Mouse (Mus musculus): ENCODE results near the gene Lst1. TPM values are rescaled to one million over a fixed set of nuclear protein-coding genes. Genes with fewer than 3 reads are reported as not detected.
A peak's percentile ranks its signal among the peaks of the same experiment; 100 is the strongest.

Gene Lst1
- total and polyA plus RNA-seq, 2 experiments from 2014 or later: 7.8 to 26.7 TPM

GRCm38 (mm10) chr17:35186681-35187080 lies 1.6 kb downstream of the Lst1 start:
- peak; percentile 44 for DNase-seq (ENCODE audit: low spot score)
- no peaks in the 10 kb centered on the region for H3K36me3 ChIP-seq (ENCODE audit: insufficient read depth, low read length)
- peak overlapping the region; percentile 75 for H3K27ac ChIP-seq (ENCODE audit: low read depth, low read length)
- no peaks in the 10 kb centered on the region for H3K27me3 ChIP-seq (ENCODE audit: insufficient read depth, low read length)
- ATAC-seq (ENCODE audit: low FRiP score): peak; percentile 56; the same call in 1 of the 2 replicates
- H3K4me3 ChIP-seq (ENCODE audit: low read depth, low read length): peak overlapping the region; percentile 27
- H3K9ac ChIP-seq (replicated peaks; ENCODE audit: low read length, poor library complexity, severe bottlenecking): peak overlapping the region; percentile 39
- peak overlapping the region; percentile 54 for H3K4me2 ChIP-seq (ENCODE audit: low read depth, low read length, poor library complexity, severe bottlenecking)
- H3K9me3 ChIP-seq (ENCODE audit: low read length): no peaks in the 10 kb centered on the region
- 0% methylated on average over 4 of the region's 4 CpGs for WGBS
- TF ChIP-seq CTCF (IDR thresholded peaks at IDR 0.05): no peak
- no peaks in the 10 kb centered on the region for H3K4me1 ChIP-seq (ENCODE audit: insufficient read depth, low read length)

GRCm38 (mm10) chr17:35185639-35186611 lies 2.3 kb downstream of the Lst1 start:
- H3K36me3 ChIP-seq (ENCODE audit: insufficient read depth, low read length): no peaks in the 10 kb centered on the region
- ATAC-seq (ENCODE audit: low FRiP score) (peak; percentile 41; the same call in 1 of the 2 replicates), DNase-seq (ENCODE audit: low spot score) (peak; percentile 48)
- H3K9ac ChIP-seq (replicated peaks; ENCODE audit: low read length, poor library complexity, severe bottlenecking): peak overlapping the region; percentile 39
- peak overlapping the region; percentile 27 for H3K4me3 ChIP-seq (ENCODE audit: low read depth, low read length)
- H3K9me3 ChIP-seq (ENCODE audit: low read length): no peaks in the 10 kb centered on the region
- H3K27ac ChIP-seq (ENCODE audit: low read depth, low read length): peak overlapping the region; percentile 75
- H3K4me2 ChIP-seq (ENCODE audit: low read depth, low read length, poor library complexity, severe bottlenecking): peak overlapping the region; percentile 54
- no peak for TF ChIP-seq CTCF (IDR thresholded peaks at IDR 0.05)
- no peaks in the 10 kb centered on the region for H3K27me3 ChIP-seq (ENCODE audit: insufficient read depth, low read length)
- 2% methylated on average over 18 of the region's 18 CpGs for WGBS
- no peaks in the 10 kb centered on the region for H3K4me1 ChIP-seq (ENCODE audit: insufficient read depth, low read length)

GRCm38 (mm10) chr17:35180093-35180492 lies 8.1 kb downstream of the Lst1 start:
- Histone ChIP-seq H3K4me3 (ENCODE audit: low read depth, low read length) (no peak overlapping the region), H3K36me3 (ENCODE audit: insufficient read depth, low read length) (no peaks in the 10 kb centered on the region), H3K27me3 (ENCODE audit: insufficient read depth, low read length) (no peaks in the 10 kb centered on the region), H3K9me3 (ENCODE audit: low read length) (no peaks in the 10 kb centered on the region), H3K27ac (ENCODE audit: low read depth, low read length) (no peak overlapping the region), H3K4me2 (ENCODE audit: low read depth, low read length, poor library complexity, severe bottlenecking) (no peak overlapping the region), H3K4me1 (ENCODE audit: insufficient read depth, low read length) (no peaks in the 10 kb centered on the region), H3K9ac (replicated peaks; ENCODE audit: low read length, poor library complexity, severe bottlenecking) (no peak overlapping the region)
- 81% methylated on average over 5 of the region's 5 CpGs for WGBS
- no peak for ATAC-seq (ENCODE audit: low FRiP score)
- TF ChIP-seq CTCF (IDR thresholded peaks at IDR 0.05): no peak
- DNase-seq (ENCODE audit: low spot score): no peak

GRCm38 (mm10) chr17:35178528-35178927 lies 9.7 kb downstream of the Lst1 start:
- H3K4me2 ChIP-seq (ENCODE audit: low read depth, low read length, poor library complexity, severe bottlenecking): no peak overlapping the region
- no peak overlapping the region for H3K27ac ChIP-seq (ENCODE audit: low read depth, low read length)
- no peak overlapping the region for H3K9ac ChIP-seq (replicated peaks; ENCODE audit: low read length, poor library complexity, severe bottlenecking)
- no peak overlapping the region for H3K4me3 ChIP-seq (ENCODE audit: low read depth, low read length)
- no peaks in the 10 kb centered on the region for H3K36me3 ChIP-seq (ENCODE audit: insufficient read depth, low read length)
- ATAC-seq (ENCODE audit: low FRiP score) (no peak), DNase-seq (ENCODE audit: low spot score) (peak; percentile 55)
- H3K9me3 ChIP-seq (ENCODE audit: low read length): no peaks in the 10 kb centered on the region
- no peaks in the 10 kb centered on the region for H3K27me3 ChIP-seq (ENCODE audit: insufficient read depth, low read length)
- TF ChIP-seq CTCF (IDR thresholded peaks at IDR 0.05): peak; percentile 75
- WGBS: 14% methylated on average over 5 of the region's 5 CpGs
- H3K4me1 ChIP-seq (ENCODE audit: insufficient read depth, low read length): no peaks in the 10 kb centered on the region

GRCm38 (mm10) chr17:35175968-35176367 lies 12.3 kb downstream of the Lst1 start, which contains the start of gene Aif1:
TSS of gene Aif1 (minus strand) at chr17:35176068.
- Histone ChIP-seq H3K9ac (replicated peaks; ENCODE audit: low read length, poor library complexity, severe bottlenecking) (no peak within 1 kb of the TSS), H3K27me3 (ENCODE audit: insufficient read depth, low read length) (no peaks in the 10 kb centered on the region), H3K4me2 (ENCODE audit: low read depth, low read length, poor library complexity, severe bottlenecking) (no peak within 1 kb of the TSS), H3K27ac (ENCODE audit: low read depth, low read length) (no peak within 1 kb of the TSS), H3K4me1 (ENCODE audit: insufficient read depth, low read length) (no peaks in the 10 kb centered on the region), H3K9me3 (ENCODE audit: low read length) (no peaks in the 10 kb centered on the region), H3K4me3 (ENCODE audit: low read depth, low read length) (no peak within 1 kb of the TSS), H3K36me3 (ENCODE audit: insufficient read depth, low read length) (no peaks in the 10 kb centered on the region)
- ATAC-seq (ENCODE audit: low FRiP score) (no peak), DNase-seq (ENCODE audit: low spot score) (no peak)
- WGBS: 39% methylated on average over 2 of the region's 2 CpGs
- TF ChIP-seq CTCF (IDR thresholded peaks at IDR 0.05): no peak

- WGBS: 59% methylated on average over 6 of the region's 6 CpGs
- DNase-seq (ENCODE audit: low spot score) (no peak), ATAC-seq (ENCODE audit: low FRiP score) (no peak)
- Histone ChIP-seq H3K4me1 (ENCODE audit: insufficient read depth, low read length) (no peaks in the 10 kb centered on the region), H3K4me2 (ENCODE audit: low read depth, low read length, poor library complexity, severe bottlenecking) (no peak overlapping the region), H3K27me3 (ENCODE audit: insufficient read depth, low read length) (no peaks in the 10 kb centered on the region), H3K9me3 (ENCODE audit: low read length) (no peaks in the 10 kb centered on the region), H3K4me3 (ENCODE audit: low read depth, low read length) (no peak overlapping the region), H3K36me3 (ENCODE audit: insufficient read depth, low read length) (no peaks in the 10 kb centered on the region), H3K27ac (ENCODE audit: low read depth, low read length) (no peak overlapping the region), H3K9ac (replicated peaks; ENCODE audit: low read length, poor library complexity, severe bottlenecking) (no peak overlapping the region)
- no peak for TF ChIP-seq CTCF (IDR thresholded peaks at IDR 0.05)
These were observed 12.9 kb downstream of the Lst1 start for GRCm38 (mm10) chr17:35175382-35175781.
